Mouse (Mus musculus) spleen, postnatal 10 days (tissue): Measurements from ENCODE around the gene Nanp.

Experiments used
- DNase-seq, 2 experiments: peaks; one replicate each; pipeline ENCODE4 v3.0.0; 2021 to 2022; ENCODE audit warnings: low spot score in 2 of 2

Gene Nanp

GRCm38 (mm10) chr2:150999021-150999420 is 40.2 kb downstream of the Nanp start:
- no peak for DNase-seq

GRCm38 (mm10) chr2:150997618-150998017 is 41.6 kb downstream of the Nanp start:
- DNase-seq: no peak

GRCm38 (mm10) chr2:150995324-150995723 is 43.9 kb downstream of the Nanp start:
- no peak for DNase-seq

GRCm38 (mm10) chr2:150991050-150991449 is 48.1 kb downstream of the Nanp start:
- no peak for DNase-seq

- DNase-seq: peak in 1 of 2 experiments; percentile 6
These were observed 48.7 kb downstream of the Nanp start for GRCm38 (mm10) chr2:150990506-150990905.

DNA sequence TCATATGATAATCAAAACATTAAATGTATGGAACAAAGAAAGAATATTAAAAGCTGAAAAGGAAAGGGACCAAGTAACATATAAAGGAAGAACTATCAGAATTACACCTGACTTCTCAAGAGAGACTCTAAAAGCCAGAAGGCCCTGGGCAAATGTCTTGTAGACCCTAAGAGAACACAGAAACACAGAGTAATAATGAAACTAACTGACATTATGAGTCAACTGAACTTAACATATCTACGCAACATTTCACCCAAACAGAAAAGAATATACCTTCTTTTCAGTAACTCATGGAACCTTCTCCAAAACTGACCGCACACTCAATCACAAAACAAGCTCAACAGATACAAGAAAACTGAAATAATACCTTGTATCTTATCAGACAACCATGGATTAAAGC is 53.8 kb downstream of the Nanp start:
- DNase-seq: no peak

GRCm38 (mm10) chr2:150982051-150982450 is 57.1 kb downstream of the Nanp start:
- no peak for DNase-seq

DNA sequence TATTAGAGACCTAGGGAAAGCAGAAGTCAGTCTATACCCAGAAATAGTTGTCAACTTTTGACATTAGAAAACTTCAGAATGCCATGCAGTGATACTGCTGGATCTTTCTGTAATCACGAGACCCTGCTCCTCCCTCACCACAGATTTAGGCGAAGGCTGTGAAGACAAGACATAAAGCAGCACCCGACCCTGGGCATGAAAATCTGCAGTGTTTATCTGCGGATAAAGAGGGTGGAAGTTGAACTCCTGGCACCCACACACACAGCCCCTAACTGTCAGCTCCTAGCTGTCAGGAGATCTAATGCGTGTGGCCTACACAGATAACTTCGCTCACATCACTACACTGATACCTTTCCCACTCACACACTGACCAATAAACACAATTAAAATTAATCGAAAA is 57.7 kb downstream of the Nanp start:
- DNase-seq: peak in 1 of 2 experiments; percentile 9

GRCm38 (mm10) chr2:150979861-150980620 is 59.2 kb downstream of the Nanp start:
- DNase-seq: peak in 1 of 2 experiments; percentile 8
